Mouse (Mus musculus) neutrophil, adult 65 days (primary cell): ENCODE results near the gene Tcf15. TPM values are rescaled to one million over a fixed set of nuclear protein-coding genes. Genes with fewer than 3 reads are reported as not detected.

Experiments used
- total RNA-seq: library from RNA; stranded (reverse); gene quantifications from 2 replicates; pipeline ENCODE4 v1.2.4, GENCODE M21; 2023

Gene Tcf15
- not detected in 2 replicates for total RNA-seq

DNA sequence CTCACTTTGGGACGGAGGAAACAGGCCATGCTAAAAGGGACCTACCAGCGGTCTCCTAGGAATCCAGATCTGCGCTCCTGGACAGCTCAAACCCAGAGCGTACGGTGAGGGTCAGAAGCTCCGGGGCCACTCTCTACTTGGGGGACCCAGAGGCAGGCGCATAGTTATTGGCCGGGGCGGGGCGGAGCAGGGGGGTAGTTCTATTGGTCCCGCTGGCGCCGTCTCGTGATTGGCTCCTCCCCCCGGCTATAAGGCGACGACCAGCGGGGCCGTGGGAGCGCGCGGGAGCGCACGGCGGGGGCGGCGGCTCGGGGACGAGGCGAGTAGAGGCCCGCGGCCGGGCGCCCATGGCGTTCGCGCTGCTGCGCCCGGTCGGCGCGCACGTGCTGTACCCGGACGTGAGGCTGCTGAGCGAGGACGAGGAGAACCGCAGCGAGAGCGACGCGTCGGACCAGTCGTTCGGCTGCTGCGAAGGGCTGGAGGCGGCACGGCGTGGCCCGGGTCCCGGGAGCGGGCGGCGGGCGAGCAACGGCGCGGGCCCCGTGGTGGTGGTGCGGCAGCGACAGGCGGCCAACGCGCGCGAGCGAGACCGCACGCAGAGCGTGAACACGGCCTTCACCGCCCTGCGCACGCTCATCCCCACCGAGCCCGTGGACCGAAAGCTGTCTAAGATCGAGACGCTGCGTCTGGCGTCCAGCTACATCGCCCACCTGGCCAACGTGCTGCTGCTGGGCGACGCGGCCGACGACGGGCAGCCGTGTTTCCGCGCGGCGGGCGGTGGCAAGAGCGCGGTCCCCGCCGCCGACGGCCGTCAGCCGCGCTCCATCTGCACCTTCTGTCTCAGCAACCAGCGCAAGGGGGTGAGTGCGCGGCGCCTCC, at the start of gene Tcf15:
Tcf15 (plus strand) TSS at position 283 of the 879 bp plus-strand sequence.

DNA sequence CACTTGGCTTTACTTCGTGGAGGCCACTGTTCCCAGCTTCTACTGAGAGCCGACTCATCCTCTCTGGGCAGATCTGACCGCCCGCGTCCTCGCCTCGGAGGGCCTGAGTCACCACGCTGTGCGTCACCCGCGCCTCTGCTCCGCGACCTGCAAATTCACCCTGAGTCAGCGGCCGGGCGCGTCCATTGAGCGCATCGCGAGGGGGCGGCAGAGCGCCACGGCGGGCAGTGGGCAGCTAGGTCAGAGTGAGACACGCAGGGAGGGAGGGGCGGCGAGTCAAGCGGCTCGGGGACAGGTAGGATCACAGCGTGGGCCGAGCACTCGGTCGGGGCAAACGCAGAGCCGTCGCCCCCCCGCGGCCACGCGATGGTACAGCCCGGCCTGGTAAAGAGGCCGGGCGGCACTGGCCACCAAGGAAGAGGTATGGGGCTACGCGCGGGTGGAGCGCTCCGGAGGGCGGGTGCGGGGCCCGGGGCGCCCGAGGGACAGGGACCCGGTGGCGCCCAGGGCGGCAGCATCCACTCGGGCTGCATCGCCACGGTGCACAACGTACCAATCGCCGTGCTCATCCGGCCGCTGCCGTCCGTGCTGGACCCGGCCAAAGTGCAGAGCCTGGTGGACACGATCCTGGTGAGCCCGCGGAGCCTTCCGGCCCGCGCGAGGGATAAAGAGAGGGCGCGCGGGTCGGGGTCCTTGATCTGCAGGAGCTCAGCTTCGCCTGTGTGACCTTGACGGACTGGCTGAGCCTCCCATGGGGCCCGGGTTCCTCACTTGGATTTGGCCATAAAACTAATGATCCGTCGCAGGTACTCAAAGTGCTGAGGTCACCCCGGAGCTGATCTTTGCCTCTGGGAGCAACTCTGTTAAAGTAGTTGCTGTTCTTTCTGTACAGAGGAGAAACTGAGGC, 37.8 kb upstream of the Tcf15 start, which contains the start of gene Srxn1:
Srxn1 (plus strand) TSS at position 199 of the 907 bp plus-strand sequence.

Other genes with a start within 250 kb of the Tcf15 start
- not detected in 2 replicates for gene Angpt4, start 232.4 kb upstream of the Tcf15 start, total RNA-seq
- gene Fam110a, start 163.3 kb upstream of the Tcf15 start, total RNA-seq = 28.0 and 37.0 TPM in 2 replicates
- 1.7 and 2.0 TPM in 2 replicates for gene Slc52a3, start 147.1 kb upstream of the Tcf15 start, total RNA-seq
- gene Scrt2, start 62.0 kb upstream of the Tcf15 start, total RNA-seq = not detected in 2 replicates
- 3.6 and 3.8 TPM in 2 replicates for gene Srxn1, start 38.0 kb upstream of the Tcf15 start, total RNA-seq
- 52.7 and 59.7 TPM in 2 replicates for gene Csnk2a1, start 83.3 kb downstream of the Tcf15 start, total RNA-seq
- gene Tbc1d20, start 150.3 kb downstream of the Tcf15 start, total RNA-seq = 119 and 165 TPM in 2 replicates
- gene Rbck1, start 189.1 kb downstream of the Tcf15 start, total RNA-seq = 72.2 and 90.2 TPM in 2 replicates
- gene Trib3, start 200.5 kb downstream of the Tcf15 start, total RNA-seq = 4.0 and 5.2 TPM in 2 replicates
- not detected in 2 replicates for gene Nrsn2, start 233.1 kb downstream of the Tcf15 start, total RNA-seq